In the genomic region with DNA sequence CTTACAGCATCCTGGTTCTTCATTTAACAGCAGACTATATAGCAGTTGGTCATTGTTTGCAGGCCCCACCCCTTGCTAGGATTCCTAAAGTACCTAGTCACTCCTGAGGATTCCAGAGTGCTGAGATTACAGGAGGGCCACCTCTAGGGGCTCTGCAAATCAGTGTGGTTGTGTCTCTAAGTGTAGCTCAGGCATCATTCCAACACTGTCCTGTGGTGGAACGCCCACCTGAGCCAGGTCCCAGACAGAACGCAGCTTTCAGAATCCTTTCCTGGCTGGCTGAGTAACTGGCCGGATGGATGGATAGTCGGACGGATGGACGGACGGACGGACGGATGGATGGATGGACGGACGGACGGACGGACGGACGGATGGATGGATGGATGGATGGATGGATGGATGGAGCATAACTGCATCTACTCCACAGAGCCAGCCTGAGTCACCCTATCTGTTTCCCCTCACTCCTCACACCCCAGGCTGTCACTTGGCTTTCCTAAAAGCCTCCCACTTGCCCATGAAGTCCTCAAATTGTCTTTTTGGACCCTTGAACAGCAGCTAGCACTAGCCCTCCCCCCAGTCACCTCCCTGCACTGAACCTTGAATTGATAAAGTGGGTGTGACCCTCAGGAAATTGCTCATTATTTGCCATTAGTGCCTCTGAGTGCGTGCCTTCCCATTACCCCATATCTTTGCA, we compare ENCODE assay signal across 7 mouse cellular contexts. TPM values are rescaled to one million over a fixed set of nuclear protein-coding genes. Genes with fewer than 3 reads are reported as not detected.
A peak's percentile ranks its signal among the peaks of the same experiment; 100 is the strongest.
DNase-seq lines count a peak whose midpoint lies in the region; ATAC-seq and TF ChIP-seq lines count a peak whose summit lies in the region.

No protein-coding gene starts in this region.

- H3K9ac ChIP-seq in ES-Bruce4 (ENCODE audit: low read depth, poor library complexity, severe bottlenecking): no peak overlapping the region
- no peak overlapping the region; the same call in 1 of the 2 replicates for H3K9ac ChIP-seq in heart, embryonic 16.5 days (ENCODE audit: low read length)
- peak overlapping the region; percentile 50; the same call in 1 of the 2 replicates for H3K9ac ChIP-seq in liver, postnatal 0 days (replicated peaks)

- no peak for TF ChIP-seq CTCF in ES-Bruce4 (IDR thresholded peaks at IDR 0.05; ENCODE audit: low read depth, low read length)
- no peak for TF ChIP-seq CTCF in liver, postnatal 0 days (IDR thresholded peaks at IDR 0.05; ENCODE audit: low read depth)

- H3K36me3 ChIP-seq in ES-Bruce4 (ENCODE audit: control insufficient read depth, insufficient read depth, low read length, poor library complexity, severe bottlenecking): no peaks in the 10 kb centered on the region
- no peaks in the 10 kb centered on the region for H3K36me3 ChIP-seq in heart, embryonic 16.5 days (ENCODE audit: control insufficient read depth, insufficient read depth)
- H3K36me3 ChIP-seq in liver, postnatal 0 days (replicated peaks; ENCODE audit: insufficient read depth, low read length): no peaks in the 10 kb centered on the region

- ATAC-seq in heart, embryonic 16.5 days (replicated peaks; ENCODE audit: extremely low read depth, insufficient read depth, low FRiP score): 0 out of 2 replicates have a peak, but pooled peaks have one; percentile 16
- ATAC-seq in liver, postnatal 0 days: no peak
- ATAC-seq in inflammation-experienced regulatory T-cells, adult 6 months: no peak
- no peak for ATAC-seq in erythroblast, adult 5-6 weeks (replicated peaks; ENCODE audit: low FRiP score, poor library complexity, severe bottlenecking)

- no peak for TF ChIP-seq POLR2A in ES-Bruce4 (IDR thresholded peaks at IDR 0.05; ENCODE audit: insufficient read depth, low read length)

- H3K9me3 ChIP-seq in ES-Bruce4 (replicated peaks; ENCODE audit: control insufficient read depth, insufficient read depth, low read length, poor library complexity, severe bottlenecking): no peaks in the 10 kb centered on the region
- no peaks in the 10 kb centered on the region for H3K9me3 ChIP-seq in heart, embryonic 16.5 days (replicated peaks; ENCODE audit: control insufficient read depth, low read length)
- H3K9me3 ChIP-seq in liver, postnatal 0 days (ENCODE audit: low read length): no peaks in the 10 kb centered on the region

- H3K4me3 ChIP-seq in ES-Bruce4 (ENCODE audit: low read depth, low read length): peak overlapping the region; percentile 51
- peak overlapping the region; percentile 63 for H3K4me3 ChIP-seq in heart, embryonic 16.5 days (ENCODE audit: low read length)
- H3K4me3 ChIP-seq in liver, postnatal 0 days (ENCODE audit: low read depth, low read length): peak overlapping the region; percentile 39

- H3K27ac ChIP-seq in ES-Bruce4 (ENCODE audit: insufficient read depth, low read length): peak overlapping the region; percentile 2; the same call in 1 of the 2 replicates
- H3K27ac ChIP-seq in heart, embryonic 16.5 days (ENCODE audit: low read length): peak overlapping the region; percentile 6; the same call in 1 of the 2 replicates
- H3K27ac ChIP-seq in liver, postnatal 0 days (ENCODE audit: low read depth): no peak overlapping the region

- peaks cover 5% of the 10 kb centered on the region for H3K4me1 ChIP-seq in ES-Bruce4 (ENCODE audit: control insufficient read depth, insufficient read depth, low read length)
- peaks cover 6% of the 10 kb centered on the region for H3K4me1 ChIP-seq in heart, embryonic 16.5 days (ENCODE audit: control insufficient read depth, insufficient read depth, low read length)
- no peaks in the 10 kb centered on the region for H3K4me1 ChIP-seq in liver, postnatal 0 days (ENCODE audit: insufficient read depth)

- peak overlapping the region; percentile 94 for H3K4me2 ChIP-seq in heart, embryonic 16.5 days (ENCODE audit: low read depth, low read length)
- peak overlapping the region; percentile 70 for H3K4me2 ChIP-seq in liver, postnatal 0 days (ENCODE audit: low read depth, low read length)

- DNase-seq in Muller cell, postnatal 12 days (ENCODE audit: inconsistent ontology term): peak; percentile 20
- DNase-seq in liver, postnatal 0 days: peak; percentile 6
- no peak for DNase-seq in cerebellum, postnatal 4 days (ENCODE audit: low spot score in 2 of 2)

- no peak for TF ChIP-seq EP300 in ES-Bruce4 (IDR thresholded peaks at IDR 0.05; ENCODE audit: insufficient read depth, low read depth, low read length)
- TF ChIP-seq EP300 in liver, postnatal 0 days (IDR thresholded peaks at IDR 0.05; ENCODE audit: low read depth): no peak

- 55% methylated on average over 16 of the region's 16 CpGs for WGBS in heart, embryonic 16.5 days
- WGBS in liver, postnatal 0 days (ENCODE audit: insufficient replicate concordance): 68% methylated on average over 16 of the region's 16 CpGs

- H3K27me3 ChIP-seq in ES-Bruce4 (ENCODE audit: control insufficient read depth, insufficient read depth, low read length, poor library complexity, severe bottlenecking): no peaks in the 10 kb centered on the region
- no peaks in the 10 kb centered on the region for H3K27me3 ChIP-seq in heart, embryonic 16.5 days (ENCODE audit: control insufficient read depth, insufficient read depth, low read length)
- H3K27me3 ChIP-seq in liver, postnatal 0 days (ENCODE audit: insufficient read depth, low read length): 0 out of 2 replicates have a peak, but pooled peaks cover 14% of the 10 kb centered on the region

RNA-seq across cellular contexts. Expression of a gene that starts 0.4 kb away (rescaled TPM):
- polyA plus RNA-seq in ES-Bruce4 (2011; ENCODE audit: insufficient read depth, insufficient read length, low read depth, missing spikeins): 1.7 and 1.8 TPM in 2 replicates
- 1.4 and 1.6 TPM in 2 replicates for polyA plus RNA-seq in heart, embryonic 16.5 days (2015; fragmentation: Nextera tagmentation; extraction: Ambion mirVana)
- 0.22 and 0.39 TPM in 2 replicates for polyA plus RNA-seq in liver, postnatal 0 days (2015; fragmentation: Nextera tagmentation; extraction: Ambion mirVana)
- polyA plus RNA-seq in inflammation-experienced regulatory T-cells, adult 6 months (2017; shearing (Covaris generic)): not detected
- total RNA-seq in erythroblast, adult 5-6 weeks (2015; ENCODE audit: low replicate concordance): not detected in 2 replicates
- 1.1 TPM in 1 of 2 replicates, not detected in the other for total RNA-seq in erythroblast, adult 5-6 weeks (2017; ENCODE audit: low replicate concordance)

RNA-seq across cellular contexts. Expression of a gene that starts 41.3 kb away (rescaled TPM):
- 89.6 and 109 TPM in 2 replicates for polyA plus RNA-seq in ES-Bruce4 (2011; ENCODE audit: insufficient read depth, insufficient read length, low read depth, missing spikeins)
- polyA plus RNA-seq in heart, embryonic 16.5 days (2015; fragmentation: Nextera tagmentation; extraction: Ambion mirVana): 19.9 and 21.1 TPM in 2 replicates
- 12.3 and 13.6 TPM in 2 replicates for polyA plus RNA-seq in liver, postnatal 0 days (2015; fragmentation: Nextera tagmentation; extraction: Ambion mirVana)
- polyA plus RNA-seq in inflammation-experienced regulatory T-cells, adult 6 months (2017; shearing (Covaris generic)): 10 to 100 TPM; 21.2 to 39.0 (median 24.7) TPM
- 13.4 and 16.9 TPM in 2 replicates for total RNA-seq in erythroblast, adult 5-6 weeks (2015; ENCODE audit: low replicate concordance)
- 7.4 and 18.5 TPM in 2 replicates for total RNA-seq in erythroblast, adult 5-6 weeks (2017; ENCODE audit: low replicate concordance)

Comparison
In these comparisons a context has a peak if more than half of its experiments do, and no peak if none do; other contexts are left out.
1. DNase-seq: peak in Muller cell, postnatal 12 days (single experiment) and liver, postnatal 0 days (single experiment); none in cerebellum, postnatal 4 days (0 of 2).
2. Peak in every context shown above with its lines, with median percentiles within 50 percentile points of each other: H3K4me3 ChIP-seq.